Mouse (Mus musculus) myocyte (in vitro differentiated cells): ENCODE data around the gene Zbtb9. TPM values are rescaled to one million over a fixed set of nuclear protein-coding genes. Genes with fewer than 3 reads are reported as not detected.

Source experiments
- H3K27me3 ChIP-seq: one replicate; pipeline ENCODE4 v1.6.1; 2011; ENCODE audit not compliant: control insufficient read depth, insufficient read depth, insufficient read length
- H3K36me3 ChIP-seq: one replicate; pipeline ENCODE4 v1.6.1; 2011; ENCODE audit not compliant: control insufficient read depth, insufficient read depth
- H3K4me2 ChIP-seq: one replicate; pipeline ENCODE4 v1.6.1; 2011; ENCODE audit warnings: low read depth, control low read depth
- H3K4me3 ChIP-seq: one replicate; pipeline ENCODE4 v1.5.1; 2011; ENCODE audit warnings: mild to moderate bottlenecking, control low read depth, moderate library complexity
- H3K79me2 ChIP-seq: one replicate; pipeline ENCODE4 v1.6.1; 2011; ENCODE audit not compliant: control insufficient read depth, insufficient read depth
- H3ac ChIP-seq: one replicate; pipeline ENCODE4 v1.6.1; 2011; ENCODE audit not compliant: control insufficient read depth, insufficient read length
- CEBPB ChIP-seq: IDR thresholded peaks from 2 replicates; pipeline ENCODE4 v1.6.1; 2011; ENCODE audit warnings: mild to moderate bottlenecking, moderate library complexity; ENCODE audit not compliant: poor library complexity, insufficient read depth, severe bottlenecking
- E2F4 ChIP-seq: IDR thresholded peaks from one replicate; pipeline ENCODE4 v1.6.1; 2011; ENCODE audit warnings: mild to moderate bottlenecking, control low read depth, moderate library complexity; ENCODE audit not compliant: insufficient read depth
- MAX ChIP-seq: IDR thresholded peaks from one replicate; pipeline ENCODE4 v1.6.1; 2011; ENCODE audit warnings: low read depth, mild to moderate bottlenecking, control low read depth
- MYOD1 ChIP-seq, 3 experiments: IDR thresholded peaks; one replicate each; pipeline ENCODE4 v1.6.1; 2011; ENCODE audit warnings: control low read depth in 2 of 3, low read depth in 2 of 3, mild to moderate bottlenecking in 2 of 3, moderate library complexity in 1 of 3; ENCODE audit not compliant: insufficient read length in 2 of 3, control insufficient read depth in 1 of 3
- MYOG ChIP-seq, 3 experiments: IDR thresholded peaks; one replicate each; pipeline ENCODE4 v1.6.1; 2011; ENCODE audit warnings: control low read depth in 2 of 3, low read depth in 2 of 3, mild to moderate bottlenecking in 2 of 3; ENCODE audit not compliant: insufficient read length in 2 of 3, control insufficient read depth in 1 of 3, insufficient read depth in 1 of 3
- POLR2A ChIP-seq: IDR thresholded peaks from one replicate; pipeline ENCODE4 v1.6.1; 2011; ENCODE audit warnings: low read depth, mild to moderate bottlenecking, control low read depth, moderate library complexity; ENCODE audit not compliant: insufficient read length
- POLR2AphosphoS2 ChIP-seq: IDR thresholded peaks from one replicate; pipeline ENCODE4 v1.6.1; 2011; ENCODE audit warnings: low read depth, control low read depth; ENCODE audit not compliant: insufficient read length
- REST ChIP-seq: IDR thresholded peaks from one replicate; pipeline ENCODE4 v1.6.1; 2011; ENCODE audit warnings: mild to moderate bottlenecking, control low read depth, moderate library complexity; ENCODE audit not compliant: insufficient read depth, insufficient read length
- SRF ChIP-seq: IDR thresholded peaks from one replicate; pipeline ENCODE4 v1.6.1; 2011; ENCODE audit warnings: low read depth; ENCODE audit not compliant: control insufficient read depth, insufficient read length
- TCF12 ChIP-seq: IDR thresholded peaks from one replicate; pipeline ENCODE4 v1.6.1; 2011; ENCODE audit warnings: mild to moderate bottlenecking, control low read depth; ENCODE audit not compliant: poor library complexity, insufficient read depth, severe bottlenecking
- TCF3 ChIP-seq: IDR thresholded peaks from one replicate; pipeline ENCODE4 v1.6.1; 2011; ENCODE audit warnings: low read depth, control low read depth; ENCODE audit not compliant: insufficient read length
- USF1 ChIP-seq: IDR thresholded peaks from one replicate; pipeline ENCODE4 v1.6.1; 2011; ENCODE audit warnings: low read depth, mild to moderate bottlenecking, control low read depth, moderate library complexity
- polyA plus RNA-seq: library from polyadenylated mRNA; unstranded; fragments of >200 nt; fragmentation: generic; extraction: Trizol; gene quantifications from one replicate; pipeline ENCODE4 v1.2.1, GENCODE M21; 2012; ENCODE audit warnings: missing spikeins

The Zbtb9 gene
- polyA plus RNA-seq, 1 experiment = 8.8 TPM

DNA sequence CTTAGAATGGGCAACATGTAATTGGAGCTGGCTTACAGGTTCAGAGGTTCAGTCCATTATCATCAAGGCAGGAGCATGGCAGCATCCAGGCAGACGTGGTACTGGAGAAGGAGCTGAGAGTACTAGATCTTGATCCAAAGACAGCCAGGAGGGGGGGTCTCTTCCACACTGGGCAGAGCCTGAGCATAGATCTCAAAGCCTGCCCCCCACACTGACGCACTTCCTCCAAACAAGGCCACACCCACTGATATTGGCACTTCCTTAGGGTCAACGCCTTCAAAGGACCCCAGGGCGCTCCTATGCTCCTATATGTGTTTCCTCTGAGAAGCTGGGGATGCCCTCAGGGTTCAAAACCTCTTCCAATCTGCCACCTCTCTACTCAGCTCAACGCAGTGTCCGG lies 22.0 kb downstream of the Zbtb9 start:
- H3ac ChIP-seq = no peak overlapping the region
- TF ChIP-seq TCF12 (no peak), REST (no peak), E2F4 (no peak), MYOG (IDR thresholded peaks at IDR 0.05; ENCODE audit: control insufficient read depth in 1 of 3, insufficient read depth in 1 of 3, insufficient read length in 2 of 3, low read depth in 2 of 3) (no peak), MAX (no peak), POLR2AphosphoS2 (no peak), POLR2A (no peak), USF1 (no peak)
- H3K4me2 ChIP-seq = no peak overlapping the region
- H3K79me2 ChIP-seq = no peaks in the 10 kb centered on the region
- no peaks in the 10 kb centered on the region for H3K36me3 ChIP-seq
- no peaks in the 10 kb centered on the region for H3K27me3 ChIP-seq
- H3K4me3 ChIP-seq = no peak overlapping the region

DNA sequence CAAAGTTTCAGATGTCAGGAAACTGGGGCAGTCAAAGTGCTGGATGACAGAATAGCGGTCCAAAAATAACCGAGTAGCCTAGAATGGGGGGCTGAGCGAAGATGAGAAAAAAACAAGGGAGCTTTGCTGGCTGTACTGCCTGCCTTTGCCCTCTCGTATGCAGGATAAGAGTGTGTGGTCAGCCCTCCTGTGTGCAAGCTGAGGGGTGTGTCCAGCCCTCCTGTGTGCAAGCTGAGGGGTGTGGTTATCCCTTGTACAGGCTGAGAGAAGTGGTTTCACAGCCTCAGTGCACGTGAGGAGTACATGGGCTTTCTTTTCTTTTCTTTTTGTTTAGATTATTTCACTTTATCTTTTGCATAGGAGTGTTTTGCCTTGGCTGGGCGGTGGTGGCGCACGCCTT lies 22.6 kb downstream of the Zbtb9 start:
- Histone ChIP-seq H3K4me3 (no peak overlapping the region), H3ac (no peak overlapping the region), H3K27me3 (no peaks in the 10 kb centered on the region), H3K4me2 (no peak overlapping the region), H3K79me2 (no peaks in the 10 kb centered on the region), H3K36me3 (no peaks in the 10 kb centered on the region)
- no peak for TF ChIP-seq CEBPB
- TF ChIP-seq POLR2A = no peak
- no peak for TF ChIP-seq E2F4
- no peak for TF ChIP-seq POLR2AphosphoS2
- no peak for TF ChIP-seq TCF12
- TF ChIP-seq USF1 = no peak
- no peak for TF ChIP-seq MAX
- no peak for TF ChIP-seq SRF
- no peak for TF ChIP-seq MYOD1 (IDR thresholded peaks at IDR 0.05; ENCODE audit: control insufficient read depth in 1 of 3, insufficient read length in 2 of 3, low read depth in 2 of 3)
- TF ChIP-seq MYOG (IDR thresholded peaks at IDR 0.05; ENCODE audit: control insufficient read depth in 1 of 3, insufficient read depth in 1 of 3, insufficient read length in 2 of 3, low read depth in 2 of 3) = no peak
- no peak for TF ChIP-seq TCF3

DNA sequence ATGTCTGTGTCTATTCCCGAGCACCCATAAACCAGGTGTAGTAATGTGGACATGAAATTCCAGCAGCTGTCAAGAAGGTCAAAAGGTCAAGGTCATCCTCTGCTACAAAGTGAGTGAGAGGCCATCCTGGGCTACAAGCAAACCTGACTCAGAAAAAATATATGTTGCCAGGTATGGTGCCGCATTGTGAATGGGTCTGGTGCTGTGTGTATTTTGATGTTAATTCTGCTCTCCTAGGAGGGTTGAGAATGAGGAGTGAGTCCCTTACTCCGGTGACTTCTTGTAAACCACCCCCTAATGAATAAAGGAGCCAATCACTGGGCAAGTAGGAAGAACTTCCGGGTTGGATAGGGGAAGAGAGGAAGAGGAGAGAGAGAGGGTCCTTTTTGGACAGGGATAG lies 24.7 kb downstream of the Zbtb9 start:
- no peak for TF ChIP-seq REST
- TF ChIP-seq E2F4 = no peak
- TF ChIP-seq TCF3 = no peak
- no peak for TF ChIP-seq POLR2AphosphoS2
- no peak overlapping the region for H3K4me2 ChIP-seq
- no peaks in the 10 kb centered on the region for H3K27me3 ChIP-seq
- no peaks in the 10 kb centered on the region for H3K36me3 ChIP-seq
- H3K4me3 ChIP-seq = no peak overlapping the region
- H3ac ChIP-seq = no peak overlapping the region
- no peaks in the 10 kb centered on the region for H3K79me2 ChIP-seq

DNA sequence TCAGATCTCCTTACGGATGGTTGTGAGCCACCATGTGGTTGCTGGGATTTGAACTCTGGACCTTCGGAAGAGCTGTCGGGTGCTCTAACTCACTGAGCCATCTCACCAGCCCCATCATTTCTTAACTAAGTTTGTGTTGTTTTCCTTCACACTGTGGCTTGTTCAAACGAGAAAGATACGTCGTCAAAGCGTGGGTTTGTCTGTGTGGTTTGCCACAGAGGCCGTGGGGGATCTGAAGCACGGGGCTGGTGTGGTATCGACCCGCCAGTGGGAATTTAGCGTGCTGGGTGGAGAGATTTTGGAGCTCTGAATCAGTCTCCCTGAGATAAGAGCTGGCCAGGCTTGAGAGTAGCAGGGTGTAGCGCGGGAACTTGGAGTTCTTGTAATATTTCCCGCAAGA lies 25.3 kb downstream of the Zbtb9 start:
- H3K27me3 ChIP-seq = no peaks in the 10 kb centered on the region
- H3ac ChIP-seq = no peak overlapping the region
- H3K36me3 ChIP-seq = no peaks in the 10 kb centered on the region
- TF ChIP-seq TCF3 = no peak
- TF ChIP-seq USF1 = no peak
- no peak for TF ChIP-seq POLR2A
- TF ChIP-seq POLR2AphosphoS2 = no peak
- no peak for TF ChIP-seq CEBPB
- TF ChIP-seq MYOD1 (IDR thresholded peaks at IDR 0.05; ENCODE audit: control insufficient read depth in 1 of 3, insufficient read length in 2 of 3, low read depth in 2 of 3) = no peak
- no peak for TF ChIP-seq SRF
- no peak for TF ChIP-seq REST
- no peak for TF ChIP-seq MAX
- no peak for TF ChIP-seq MYOG (IDR thresholded peaks at IDR 0.05; ENCODE audit: control insufficient read depth in 1 of 3, insufficient read depth in 1 of 3, insufficient read length in 2 of 3, low read depth in 2 of 3)
- TF ChIP-seq E2F4 = no peak
- TF ChIP-seq TCF12 = no peak
- no peaks in the 10 kb centered on the region for H3K79me2 ChIP-seq
- no peak overlapping the region for H3K4me2 ChIP-seq
- no peak overlapping the region for H3K4me3 ChIP-seq

DNA sequence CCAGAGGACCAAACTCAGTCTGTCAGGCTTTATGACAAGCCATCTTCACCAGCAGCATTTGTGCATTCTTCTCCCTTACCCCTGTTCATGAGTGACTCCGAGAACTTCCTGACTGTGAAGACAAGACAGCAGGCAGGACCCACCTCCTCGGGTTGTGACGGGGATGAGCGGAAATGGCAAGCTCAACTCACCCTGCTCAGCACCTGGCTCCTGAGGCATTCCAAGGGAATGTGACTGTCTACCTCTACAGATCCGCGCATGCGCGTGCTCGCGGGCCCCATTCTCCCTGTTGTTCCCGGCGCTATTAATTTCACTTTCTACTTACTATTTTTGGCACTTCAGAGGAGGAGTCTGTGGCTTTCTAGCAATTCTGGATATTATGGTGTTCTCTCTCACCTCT lies 27.0 kb downstream of the Zbtb9 start:
- Histone ChIP-seq H3K79me2 (no peaks in the 10 kb centered on the region), H3K4me3 (no peak overlapping the region), H3ac (no peak overlapping the region), H3K27me3 (no peaks in the 10 kb centered on the region), H3K4me2 (peak overlapping the region; percentile 46), H3K36me3 (no peaks in the 10 kb centered on the region)
- TF ChIP-seq MYOD1 (IDR thresholded peaks at IDR 0.05; ENCODE audit: control insufficient read depth in 1 of 3, insufficient read length in 2 of 3, low read depth in 2 of 3) = no peak
- no peak for TF ChIP-seq REST
- no peak for TF ChIP-seq POLR2A
- no peak for TF ChIP-seq POLR2AphosphoS2
- TF ChIP-seq MAX = no peak
- no peak for TF ChIP-seq E2F4
- TF ChIP-seq MYOG (IDR thresholded peaks at IDR 0.05; ENCODE audit: control insufficient read depth in 1 of 3, insufficient read depth in 1 of 3, insufficient read length in 2 of 3, low read depth in 2 of 3) = no peak
- no peak for TF ChIP-seq TCF12
- TF ChIP-seq USF1 = no peak
- no peak for TF ChIP-seq CEBPB
- TF ChIP-seq SRF = no peak
- no peak for TF ChIP-seq TCF3
